Mouse (Mus musculus): ENCODE measurements around the gene Ppt1. TPM values are rescaled to one million over a fixed set of nuclear protein-coding genes. Genes with fewer than 3 reads are reported as not detected.

The Ppt1 gene
- total RNA-seq, 2 experiments from 2014 or later: 35.4 to 40.0 TPM

GRCm38 (mm10) chr4:122898313-122898712 is 62.3 kb downstream of the Ppt1 start:
- intact Hi-C loops (cut with DNase I): loop anchor here (2.0 to 5.0 kb wide), 2 partner anchors 86 to 184 kb away; no protein-coding TSS in a partner anchor
- DNase-seq: peak; percentile 61 to 79

GRCm38 (mm10) chr4:122902156-122902555 is 66.1 kb downstream of the Ppt1 start:
- intact Hi-C loops (cut with DNase I): no loop called here
- peak; percentile 28 to 54 for DNase-seq

- intact Hi-C loops (cut with DNase I): no loop called here
- no peak for DNase-seq
Observed at GRCm38 (mm10) chr4:122903709-122904108, 67.7 kb downstream of the Ppt1 start.

- intact Hi-C loops (cut with DNase I): no loop called here
Observed at GRCm38 (mm10) chr4:122905359-122905758, 69.3 kb downstream of the Ppt1 start.

More at GRCm38 (mm10) chr4:122905359-122905758, 69.3 kb downstream of the Ppt1 start:
- no peak for DNase-seq

Other genes starting within 250 kb of the Ppt1 start
- gene 9530002B09Rik, start 147.0 kb upstream of the Ppt1 start, total RNA-seq (2021): not detected
- gene Cap1, start 49.8 kb downstream of the Ppt1 start, total RNA-seq (2021): 10 to 100 TPM; 62.2 to 66.9 TPM
- under 1 TPM in 1 of 2 experiments, not detected in 1; 0.24 TPM for gene Mfsd2a, start 124.9 kb downstream of the Ppt1 start, total RNA-seq (2021)
- under 1 TPM; 0.32 to 0.62 TPM for gene Mycl, start 159.4 kb downstream of the Ppt1 start, total RNA-seq (2021)
- gene Trit1, start 180.4 kb downstream of the Ppt1 start, total RNA-seq (2021): 1 to 10 TPM; 5.7 to 7.0 TPM